Mouse (Mus musculus) brain, embryonic 14.5 days (tissue): Measurements from ENCODE around the gene Pkdcc. TPM values are rescaled to one million over a fixed set of nuclear protein-coding genes. Genes with fewer than 3 reads are reported as not detected.

Source experiments
- DNase-seq: peaks from one replicate; pipeline ENCODE4 v3.0.0-alpha.2; 2011; ENCODE audit warnings: low read depth
- CTCF ChIP-seq: fragments of 200-500 bp; IDR thresholded peaks from 2 replicates; pipeline ENCODE4 v1.5.1; 2012; ENCODE audit warnings: inconsistent platforms, mild to moderate bottlenecking, moderate library complexity, borderline replicate concordance; ENCODE audit not compliant: insufficient read depth, insufficient read length; ENCODE audit errors: extremely low read depth
- POLR2A ChIP-seq: fragments of 200-500 bp; IDR thresholded peaks from 2 replicates; pipeline ENCODE4 v1.6.1; 2012; ENCODE audit warnings: mild to moderate bottlenecking, inconsistent platforms, borderline replicate concordance; ENCODE audit not compliant: poor library complexity, insufficient read depth, insufficient read length, severe bottlenecking; ENCODE audit errors: extremely low read depth
- polyA plus RNA-seq: library from polyadenylated mRNA; depleted of rRNA; stranded (reverse); fragments of >200 nt; gene quantifications from 2 replicates; pipeline ENCODE4 v1.2.3, GENCODE M21; 2012

Gene Pkdcc
- polyA plus RNA-seq, 1 experiment, result 53.3 TPM

DNA sequence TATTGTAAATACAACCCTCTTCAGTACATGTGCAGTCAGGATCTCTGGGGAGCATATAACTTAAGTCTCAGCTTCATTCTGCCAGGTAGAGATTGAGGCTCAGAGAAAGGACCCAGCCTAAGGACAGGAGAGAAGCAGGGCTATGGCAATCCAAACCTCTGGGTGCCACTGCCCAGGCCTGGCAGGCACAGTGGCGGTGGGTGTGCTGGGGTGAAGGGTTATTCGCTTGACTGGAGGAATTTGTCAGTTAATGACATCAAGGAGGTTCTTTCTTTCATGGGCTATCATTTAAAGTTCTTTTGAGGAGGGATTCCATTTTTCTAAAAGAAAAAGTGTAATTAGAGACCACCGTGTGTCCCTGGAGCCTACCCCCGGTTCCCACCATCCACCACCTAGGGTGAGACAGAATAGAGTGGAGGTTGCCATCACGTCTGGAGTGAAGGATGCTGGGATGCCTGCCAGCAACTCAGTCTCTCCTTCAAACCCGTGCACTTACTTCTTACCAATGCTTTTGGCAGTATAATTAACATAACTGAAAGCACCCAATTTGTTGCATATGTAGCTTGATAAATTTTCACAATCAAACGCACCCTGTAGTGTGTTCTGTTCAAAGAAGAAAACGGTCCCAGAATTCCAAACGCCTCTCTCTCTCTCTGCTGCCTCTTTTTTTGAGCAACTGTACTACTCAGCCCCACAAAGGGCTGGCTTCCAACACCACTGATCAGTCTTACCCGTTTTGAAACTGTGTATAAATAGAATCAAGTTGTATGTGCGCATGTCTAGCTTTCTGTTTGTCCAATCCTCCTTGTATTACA lies 27.1 kb upstream of the Pkdcc start:
- TF ChIP-seq POLR2A (no peak), CTCF (no peak)
- DNase-seq, result peak; percentile 96

DNA sequence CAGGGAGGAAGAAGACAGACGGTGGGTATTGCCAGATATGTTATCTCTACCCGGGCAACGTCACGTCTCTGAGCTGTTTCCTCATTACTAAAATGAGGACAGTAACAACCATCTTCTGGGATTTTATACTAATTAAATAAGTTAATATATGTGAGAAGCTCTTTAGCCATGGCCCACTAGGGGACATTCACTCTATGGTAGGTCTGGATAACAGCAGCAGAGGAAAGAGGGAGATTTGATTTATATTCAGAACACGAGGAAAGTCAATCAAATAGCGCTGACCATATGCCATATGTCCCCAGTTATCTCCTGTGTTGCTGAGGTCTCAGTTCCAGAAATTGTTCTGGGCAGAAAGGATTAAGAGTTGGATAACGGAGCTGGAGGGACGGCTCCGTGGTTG lies 24.3 kb upstream of the Pkdcc start:
- TF ChIP-seq POLR2A (no peak), CTCF (no peak)
- DNase-seq, result peak; percentile 18

DNA sequence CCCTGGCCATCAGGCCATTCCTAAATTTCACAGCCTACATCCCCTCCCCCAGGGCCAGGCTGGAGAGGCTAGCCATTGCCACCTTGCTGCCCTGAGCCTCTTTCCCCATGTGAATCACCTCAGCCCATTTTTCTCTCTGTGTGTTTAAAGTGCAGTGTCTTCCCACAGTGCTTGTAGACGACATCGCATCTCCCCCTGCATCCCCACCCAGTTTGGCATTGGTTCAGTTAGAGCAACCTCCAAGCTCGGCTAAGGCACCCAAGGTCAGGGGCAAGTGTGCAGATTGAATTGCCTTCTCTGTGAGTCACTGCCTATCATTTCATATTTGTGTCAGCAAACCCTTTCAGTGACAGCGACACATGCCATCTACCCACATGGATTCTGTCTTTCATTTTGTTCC lies 20.6 kb upstream of the Pkdcc start:
- no peak for DNase-seq
- TF ChIP-seq CTCF (no peak), POLR2A (no peak)

DNA sequence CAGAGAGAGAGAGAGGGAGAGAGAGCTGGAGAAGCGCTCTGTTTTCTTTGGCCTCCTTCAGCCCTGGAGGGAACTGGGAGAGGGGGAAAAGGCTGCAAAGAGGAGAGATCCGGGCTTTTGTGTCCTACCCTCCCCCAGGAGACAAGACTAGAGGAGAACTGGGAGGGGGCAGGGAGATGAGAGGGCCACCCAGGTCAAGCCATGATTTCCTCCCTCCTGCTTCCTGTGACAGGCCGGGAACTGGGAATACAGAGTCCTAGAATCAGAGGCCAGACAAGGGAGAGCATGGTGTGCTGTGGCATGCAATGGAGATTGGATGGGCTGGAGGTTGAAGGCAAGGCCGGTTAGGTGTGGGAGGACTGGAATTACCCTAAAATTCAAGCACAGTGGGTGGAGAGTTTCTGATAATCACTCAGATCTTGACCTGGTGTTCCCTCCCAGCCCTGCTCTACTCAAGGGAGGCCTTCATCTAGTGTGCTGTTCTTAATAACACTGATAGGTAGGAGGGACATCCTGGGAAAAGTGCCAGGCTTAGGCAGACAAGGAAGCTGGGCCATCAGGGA lies 17.6 kb upstream of the Pkdcc start:
- no peak for DNase-seq
- TF ChIP-seq CTCF (no peak), POLR2A (no peak)

DNA sequence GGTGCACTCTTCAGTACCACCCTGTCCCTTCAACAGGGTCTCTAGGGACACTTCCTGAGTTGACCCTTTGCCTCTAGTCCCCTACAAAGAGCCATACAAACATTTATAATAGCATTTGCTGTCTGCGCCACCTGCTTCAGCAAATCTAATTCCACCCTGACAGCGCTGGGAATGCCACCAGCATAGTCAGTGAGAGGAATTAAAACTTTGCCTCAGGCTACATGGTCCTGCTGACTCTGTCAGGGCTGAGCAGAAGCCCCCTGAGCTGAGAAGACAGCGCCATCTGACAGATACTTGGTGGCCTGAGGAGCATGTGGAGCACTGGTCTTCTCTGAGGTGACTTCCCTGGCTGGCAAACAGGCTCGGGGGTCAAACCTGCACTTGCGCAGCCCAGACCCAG lies 14.6 kb upstream of the Pkdcc start:
- no peak for TF ChIP-seq POLR2A
- TF ChIP-seq CTCF, result no peak
- DNase-seq, result peak; percentile 46

DNA sequence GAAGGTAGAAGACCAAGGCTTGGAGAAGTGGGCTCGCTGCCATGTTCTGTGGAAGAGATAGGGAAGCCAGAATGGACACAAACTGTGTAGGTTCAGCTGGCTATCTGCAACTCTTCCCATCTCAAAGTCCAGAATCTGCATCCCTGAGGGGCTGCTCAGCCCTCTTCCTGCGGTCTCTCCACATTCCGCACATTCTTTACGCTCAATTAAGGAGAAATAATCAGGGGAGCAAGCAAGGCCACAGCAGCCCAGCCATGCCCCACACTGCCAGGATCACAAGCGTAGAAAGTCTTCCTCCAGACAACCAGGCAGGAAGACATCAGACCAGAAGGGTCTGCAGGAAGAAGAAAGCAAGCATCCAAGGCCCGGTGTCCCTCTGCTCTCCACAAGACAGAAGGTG lies 13.8 kb upstream of the Pkdcc start:
- TF ChIP-seq CTCF (no peak), POLR2A (no peak)
- DNase-seq, result peak; percentile 60

DNA sequence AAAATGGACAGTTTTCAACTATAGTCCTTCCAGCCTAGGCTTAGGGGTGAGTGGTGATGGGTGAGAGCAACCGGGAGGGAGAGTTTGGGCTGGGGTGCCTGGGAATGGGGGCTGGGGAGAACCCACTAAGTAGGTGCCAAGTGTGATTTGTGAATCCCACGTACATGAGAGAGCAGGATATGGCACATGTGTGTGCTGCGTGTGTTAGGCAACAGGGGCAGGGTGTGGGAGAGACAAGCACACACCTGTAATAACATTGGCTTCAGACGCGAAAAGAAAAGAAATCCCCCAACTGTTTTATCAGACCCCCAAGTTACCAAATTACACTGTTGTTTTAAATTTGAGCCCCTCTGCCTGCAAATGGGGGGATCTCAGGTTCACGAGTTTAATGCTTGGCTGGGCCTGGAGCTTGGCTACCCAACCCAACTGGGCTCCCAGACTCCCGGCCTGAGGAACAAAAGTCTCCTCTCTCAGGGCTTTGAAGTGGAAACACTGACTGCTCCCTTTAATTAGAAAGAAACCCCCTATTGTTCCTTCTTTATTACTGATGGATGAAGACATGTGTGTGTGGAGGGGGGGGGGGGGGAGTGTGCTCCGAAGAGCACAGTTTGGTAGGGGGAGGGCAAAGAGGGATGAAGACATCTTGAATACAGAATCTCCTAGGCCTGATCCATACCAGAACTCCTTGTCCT lies 11.3 kb upstream of the Pkdcc start:
- TF ChIP-seq POLR2A, result no peak
- TF ChIP-seq CTCF, result no peak
- peak; percentile 82 for DNase-seq

DNA sequence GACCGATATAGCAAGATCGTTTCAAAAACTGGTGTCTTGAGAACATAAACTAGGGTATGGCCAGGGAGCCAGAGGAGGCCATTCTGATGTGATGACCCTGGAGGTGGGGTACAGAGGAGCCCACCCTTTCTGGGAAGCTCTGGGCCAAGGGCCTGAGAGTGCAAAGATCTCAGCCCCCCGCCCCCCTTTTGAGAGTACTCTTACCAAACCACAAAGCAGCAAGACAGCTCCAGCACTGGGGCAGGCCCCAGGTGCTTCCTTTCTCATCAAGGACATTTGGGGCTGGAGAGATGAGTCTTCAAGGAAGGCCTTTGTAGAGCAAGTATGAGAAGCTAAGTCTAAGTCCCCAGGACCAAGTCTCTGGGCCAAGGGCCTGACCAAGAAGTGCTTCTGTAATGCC lies 7.8 kb upstream of the Pkdcc start:
- TF ChIP-seq CTCF, result no peak
- TF ChIP-seq POLR2A, result no peak
- DNase-seq, result no peak

DNA sequence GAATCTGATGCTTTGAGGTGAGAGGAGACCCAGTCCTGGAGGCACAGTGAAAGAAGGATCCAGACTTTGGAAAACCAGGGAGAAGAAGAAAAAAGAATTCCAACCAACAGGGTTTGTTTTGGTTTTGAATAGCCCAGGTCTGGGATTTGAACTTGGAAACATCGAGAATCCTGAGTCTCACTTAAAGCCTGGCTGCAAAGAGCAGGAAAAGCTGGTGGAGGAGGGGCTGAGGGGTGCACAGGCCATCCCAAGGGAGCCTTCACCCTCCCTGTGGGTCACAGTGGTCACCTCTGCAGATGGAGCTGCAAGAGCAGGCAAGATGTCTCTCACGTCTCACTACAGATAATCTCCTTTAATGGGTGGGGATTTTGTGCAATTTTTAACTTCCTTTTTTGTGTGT lies 6.6 kb upstream of the Pkdcc start:
- no peak for DNase-seq
- no peak for TF ChIP-seq CTCF
- no peak for TF ChIP-seq POLR2A

DNA sequence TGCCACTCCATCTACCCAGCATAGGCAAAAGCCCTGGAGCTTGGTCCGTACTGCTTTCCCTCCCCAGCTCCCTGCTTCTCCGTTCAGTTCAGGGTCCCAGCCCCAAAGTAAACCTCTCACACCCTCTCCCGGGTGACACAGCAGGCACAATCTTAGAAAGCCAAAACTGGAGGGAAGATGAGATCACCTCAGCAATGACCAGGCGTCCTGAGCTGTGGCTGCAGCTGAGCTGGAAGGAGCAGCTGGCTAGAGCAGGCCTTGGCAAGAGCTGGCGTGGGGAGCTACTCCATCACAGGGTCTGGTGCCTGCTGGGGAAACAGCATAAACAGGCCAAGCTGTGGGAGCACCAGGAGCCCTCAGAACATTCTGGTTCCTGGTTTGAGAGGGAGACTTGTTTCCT lies 4.6 kb upstream of the Pkdcc start:
- TF ChIP-seq CTCF (no peak), POLR2A (no peak)
- no peak for DNase-seq

DNA sequence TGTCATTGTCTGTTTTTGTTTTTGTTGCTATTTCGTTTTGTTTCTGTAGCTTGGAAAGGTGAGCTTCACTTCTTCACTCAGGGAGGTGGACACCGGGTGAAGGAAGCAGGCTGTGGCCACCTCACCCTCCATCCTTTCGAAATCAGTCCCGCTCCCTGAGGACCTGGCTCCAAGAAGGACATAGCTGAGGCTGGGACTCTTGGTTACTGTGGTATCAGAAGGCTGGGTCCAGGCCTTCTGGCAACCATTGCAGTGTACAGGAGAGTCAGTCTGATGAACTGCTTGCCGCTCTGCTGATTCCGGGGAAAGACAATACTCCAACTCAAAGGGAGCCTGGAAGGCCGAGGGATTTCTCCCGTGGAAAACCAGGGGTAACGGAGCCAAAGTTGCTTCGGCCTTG lies 3.9 kb upstream of the Pkdcc start:
- no peak for DNase-seq
- TF ChIP-seq CTCF (no peak), POLR2A (no peak)
